Mouse (Mus musculus): ENCODE results near the gene Tlr2. TPM values are rescaled to one million over a fixed set of nuclear protein-coding genes. Genes with fewer than 3 reads are reported as not detected.
"Not testable (repeated sequence)": the region's sequence is repeated elsewhere in the genome, so short reads cannot be mapped to it uniquely, and the experiment has no call there.

Gene Tlr2
- polyA plus RNA-seq (2014; fragmentation: Nextera tagmentation; extraction: Ambion mirVana): 1.7 and 2.1 TPM in 2 replicates

DNA sequence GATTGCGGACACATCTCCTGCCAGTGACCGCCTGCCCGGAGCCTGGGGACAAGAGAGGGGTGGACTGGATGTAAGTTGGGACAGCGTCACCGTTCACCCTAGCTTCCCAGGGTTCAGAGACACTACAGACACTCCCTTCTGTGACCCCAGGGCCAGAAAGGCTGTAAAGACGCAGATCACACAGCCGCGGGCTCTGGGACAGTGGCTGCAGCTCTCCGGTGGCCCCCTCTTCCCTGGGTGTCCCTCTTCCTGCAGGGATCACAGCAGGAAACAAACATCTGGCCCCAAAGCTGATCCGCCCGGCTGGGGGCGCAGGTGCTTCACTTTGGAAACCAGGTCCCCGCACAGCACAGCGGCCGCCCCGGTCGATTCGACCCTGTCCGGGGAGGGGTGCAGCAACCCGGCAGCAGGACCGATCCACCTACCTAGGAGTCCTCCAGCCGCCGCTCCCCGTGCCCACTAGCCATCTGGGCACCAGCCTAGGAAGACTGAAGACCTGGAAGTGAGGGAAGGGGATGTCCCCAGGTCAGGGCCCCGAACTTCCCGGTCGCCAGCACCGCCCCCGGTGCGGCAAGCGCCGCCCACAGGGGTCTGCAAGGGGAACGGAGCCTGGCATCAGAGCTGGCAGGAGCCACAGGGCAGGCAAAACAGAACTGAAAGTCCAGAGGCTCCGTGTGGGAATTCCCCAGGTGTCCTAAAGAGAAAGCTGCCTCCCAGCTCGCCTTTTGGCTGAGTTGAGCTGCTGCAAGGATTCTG is at the start of gene Tlr2:
Tlr2 (minus strand) TSS at position 673 of the 756 bp plus-strand sequence.
- H3K4me3 ChIP-seq (ENCODE audit: low read depth, low read length): peak within 1 kb of the TSS; percentile 51
- peak; percentile 71 for ATAC-seq (ENCODE audit: insufficient read depth, low FRiP score, low TSS enrichment)
- H3K9me3 ChIP-seq (ENCODE audit: control insufficient read depth, low read length): no peaks in the 10 kb centered on the region
- peak within 1 kb of the TSS; percentile 61 for H3K9ac ChIP-seq (ENCODE audit: low read length)
- H3K4me2 ChIP-seq (ENCODE audit: low read depth): peak within 1 kb of the TSS; percentile 88
- no peaks in the 10 kb centered on the region for H3K36me3 ChIP-seq (ENCODE audit: control insufficient read depth, insufficient read depth, low read length)
- WGBS: under 1% methylated on average over 35 of the region's 35 CpGs
- H3K27ac ChIP-seq (ENCODE audit: low read depth, low read length): no peak within 1 kb of the TSS
- DNase-seq (ENCODE audit: low spot score): peak; percentile 62
- H3K27me3 ChIP-seq (ENCODE audit: control insufficient read depth, insufficient read depth, low read length): no peaks in the 10 kb centered on the region
- H3K4me1 ChIP-seq (ENCODE audit: control insufficient read depth, insufficient read depth, low read length): 0 out of 2 replicates have a peak, but pooled peaks cover 2% of the 10 kb centered on the region

DNA sequence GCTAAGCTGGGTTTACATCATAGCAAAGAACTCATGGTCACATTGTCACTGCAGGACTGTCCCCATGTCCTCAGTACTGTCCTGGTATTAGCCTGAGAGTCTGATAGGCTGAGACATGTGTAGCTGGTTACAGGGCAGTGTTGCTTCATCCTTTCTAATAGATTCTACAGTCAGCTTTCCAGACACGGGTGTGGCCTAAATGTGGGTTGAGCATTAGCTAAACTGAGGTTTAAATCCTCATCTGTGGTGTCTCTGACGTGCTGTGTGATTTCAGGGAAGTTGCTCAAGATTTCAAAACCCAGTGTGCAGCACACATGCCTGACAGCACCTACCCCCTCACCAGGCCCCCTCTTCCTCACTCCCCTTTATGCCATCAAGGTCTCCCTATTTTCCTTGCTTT is 43.6 kb upstream of the Tlr2 start:
- Histone ChIP-seq H3K9me3 (ENCODE audit: control insufficient read depth, low read length) (no peaks in the 10 kb centered on the region), H3K4me3 (ENCODE audit: low read depth, low read length) (no peak overlapping the region), H3K4me2 (ENCODE audit: low read depth) (no peak overlapping the region), H3K36me3 (ENCODE audit: control insufficient read depth, insufficient read depth, low read length) (no peaks in the 10 kb centered on the region), H3K27me3 (ENCODE audit: control insufficient read depth, insufficient read depth, low read length) (no peaks in the 10 kb centered on the region), H3K4me1 (ENCODE audit: control insufficient read depth, insufficient read depth, low read length) (no peaks in the 10 kb centered on the region), H3K9ac (ENCODE audit: low read length) (no peak overlapping the region), H3K27ac (ENCODE audit: low read depth, low read length) (no peak overlapping the region)
- ATAC-seq (ENCODE audit: insufficient read depth, low FRiP score, low TSS enrichment) (no peak), DNase-seq (ENCODE audit: low spot score) (no peak)
- 81% methylated on average over 2 of the region's 2 CpGs for WGBS

DNA sequence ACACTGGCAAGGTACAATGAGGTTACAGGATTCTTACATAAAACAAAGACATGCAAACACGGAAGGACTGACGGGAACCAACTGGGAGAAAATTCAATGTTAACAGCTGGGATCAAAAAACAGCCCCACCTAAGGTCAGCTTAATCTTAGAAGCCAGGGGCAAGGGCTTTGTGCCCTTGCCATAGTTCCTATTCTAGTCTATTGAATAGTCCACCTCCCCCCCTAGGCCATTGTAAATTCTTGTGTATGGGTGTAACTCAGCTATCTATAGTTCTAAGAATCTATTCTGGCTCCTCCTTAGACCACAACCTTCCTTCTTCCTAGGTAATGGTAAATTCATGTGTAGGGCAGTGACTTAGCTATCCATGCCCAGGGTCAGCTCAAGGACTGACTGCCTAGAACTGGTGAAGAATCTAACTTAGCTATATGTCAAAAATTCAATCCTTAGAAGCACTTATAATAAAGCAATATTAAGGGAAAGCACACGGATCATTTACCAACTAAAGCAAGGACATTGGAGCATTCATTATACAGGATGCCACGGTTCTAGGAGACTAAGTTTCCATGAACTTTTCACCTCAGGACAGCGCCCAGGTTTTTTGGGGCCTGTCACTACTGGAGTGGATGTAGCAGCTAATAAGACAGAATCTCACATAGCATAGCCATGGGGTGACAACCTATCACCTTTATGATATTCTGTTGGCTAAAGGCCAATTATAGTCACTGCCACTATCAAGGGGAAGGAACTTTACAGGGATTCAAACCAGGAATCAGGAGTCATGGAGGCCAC is 37.9 kb upstream of the Tlr2 start:
- not testable (repeated sequence) for H3K4me1 ChIP-seq (ENCODE audit: control insufficient read depth, insufficient read depth, low read length); H3K9ac ChIP-seq (ENCODE audit: low read length); H3K27me3 ChIP-seq (ENCODE audit: control insufficient read depth, insufficient read depth, low read length); H3K27ac ChIP-seq (ENCODE audit: low read depth, low read length); H3K36me3 ChIP-seq (ENCODE audit: control insufficient read depth, insufficient read depth, low read length); DNase-seq (ENCODE audit: low spot score); ATAC-seq (ENCODE audit: insufficient read depth, low FRiP score, low TSS enrichment); H3K4me3 ChIP-seq (ENCODE audit: low read depth, low read length); H3K4me2 ChIP-seq (ENCODE audit: low read depth); H3K9me3 ChIP-seq (ENCODE audit: control insufficient read depth, low read length)
- 83% methylated on average over 5 of the region's 5 CpGs for WGBS

DNA sequence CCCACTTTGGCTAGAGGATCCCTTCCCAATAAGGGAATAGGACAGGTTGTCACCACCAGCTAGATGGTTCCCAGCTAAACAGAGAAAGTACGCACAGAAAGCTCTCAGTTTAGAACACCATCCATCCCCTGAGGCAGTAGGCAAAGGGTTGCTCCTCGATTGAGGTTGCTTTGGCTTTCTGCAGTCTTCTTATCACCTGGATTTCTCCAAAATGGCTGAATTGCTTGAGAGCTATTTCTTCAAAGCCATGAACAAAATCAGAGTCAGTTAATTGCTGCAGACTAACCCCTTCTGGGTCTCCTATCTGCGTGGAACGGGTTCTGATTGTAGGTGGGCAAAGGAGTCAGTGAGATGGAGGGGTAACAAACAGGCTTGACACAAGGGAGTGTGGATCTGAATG is 37.2 kb upstream of the Tlr2 start:
- no peak overlapping the region for H3K9ac ChIP-seq (ENCODE audit: low read length)
- ATAC-seq (ENCODE audit: insufficient read depth, low FRiP score, low TSS enrichment) (no peak), DNase-seq (ENCODE audit: low spot score) (no peak)
- no peaks in the 10 kb centered on the region for H3K27me3 ChIP-seq (ENCODE audit: control insufficient read depth, insufficient read depth, low read length)
- H3K4me1 ChIP-seq (ENCODE audit: control insufficient read depth, insufficient read depth, low read length): no peaks in the 10 kb centered on the region
- no peak overlapping the region for H3K27ac ChIP-seq (ENCODE audit: low read depth, low read length)
- H3K36me3 ChIP-seq (ENCODE audit: control insufficient read depth, insufficient read depth, low read length): no peaks in the 10 kb centered on the region
- WGBS: 83% methylated on average over 4 of the region's 4 CpGs
- H3K9me3 ChIP-seq (ENCODE audit: control insufficient read depth, low read length): no peaks in the 10 kb centered on the region
- no peak overlapping the region for H3K4me2 ChIP-seq (ENCODE audit: low read depth)
- no peak overlapping the region for H3K4me3 ChIP-seq (ENCODE audit: low read depth, low read length)

GRCm38 (mm10) chr3:83876299-83876698 is 34.7 kb upstream of the Tlr2 start:
- WGBS: 49% methylated on average over 4 of the region's 4 CpGs
- DNase-seq (ENCODE audit: low spot score) (no peak), ATAC-seq (ENCODE audit: insufficient read depth, low FRiP score, low TSS enrichment) (no peak)
- no peaks in the 10 kb centered on the region for H3K36me3 ChIP-seq (ENCODE audit: control insufficient read depth, insufficient read depth, low read length)
- H3K9ac ChIP-seq (ENCODE audit: low read length): no peak overlapping the region
- H3K9me3 ChIP-seq (ENCODE audit: control insufficient read depth, low read length): no peaks in the 10 kb centered on the region
- H3K27me3 ChIP-seq (ENCODE audit: control insufficient read depth, insufficient read depth, low read length): no peaks in the 10 kb centered on the region
- no peak overlapping the region for H3K4me3 ChIP-seq (ENCODE audit: low read depth, low read length)
- H3K4me2 ChIP-seq (ENCODE audit: low read depth): no peak overlapping the region
- no peak overlapping the region for H3K27ac ChIP-seq (ENCODE audit: low read depth, low read length)
- no peaks in the 10 kb centered on the region for H3K4me1 ChIP-seq (ENCODE audit: control insufficient read depth, insufficient read depth, low read length)

DNA sequence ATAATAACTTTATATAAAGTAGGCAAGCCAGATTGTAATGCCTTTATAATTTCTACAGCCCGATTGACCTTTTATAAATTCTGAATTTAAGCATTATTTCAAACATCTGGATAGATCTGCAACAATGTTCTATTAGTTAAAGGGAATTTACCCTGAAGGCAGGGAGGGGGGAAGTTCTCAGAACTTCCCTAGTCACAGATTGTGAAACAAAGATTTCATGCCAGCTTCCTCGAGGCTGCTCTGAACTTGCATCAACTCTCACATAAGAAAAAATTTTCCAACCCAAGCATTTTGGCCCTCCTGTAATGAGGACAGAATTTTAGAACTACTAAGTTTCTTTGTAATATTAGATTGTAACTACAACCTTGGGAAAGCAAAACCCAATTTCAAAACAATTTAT is 33.5 kb upstream of the Tlr2 start:
- H3K27me3 ChIP-seq (ENCODE audit: control insufficient read depth, insufficient read depth, low read length); H3K4me1 ChIP-seq (ENCODE audit: control insufficient read depth, insufficient read depth, low read length); ATAC-seq (ENCODE audit: insufficient read depth, low FRiP score, low TSS enrichment); DNase-seq (ENCODE audit: low spot score); H3K9me3 ChIP-seq (ENCODE audit: control insufficient read depth, low read length); H3K27ac ChIP-seq (ENCODE audit: low read depth, low read length); H3K36me3 ChIP-seq (ENCODE audit: control insufficient read depth, insufficient read depth, low read length); H3K4me2 ChIP-seq (ENCODE audit: low read depth); H3K9ac ChIP-seq (ENCODE audit: low read length); H3K4me3 ChIP-seq (ENCODE audit: low read depth, low read length): not testable (repeated sequence)
- 90% methylated on average over 2 of the region's 2 CpGs for WGBS

GRCm38 (mm10) chr3:83872853-83873252 is 31.3 kb upstream of the Tlr2 start:
- not testable (repeated sequence) for H3K4me2 ChIP-seq (ENCODE audit: low read depth); H3K9ac ChIP-seq (ENCODE audit: low read length); H3K4me3 ChIP-seq (ENCODE audit: low read depth, low read length); DNase-seq (ENCODE audit: low spot score); ATAC-seq (ENCODE audit: insufficient read depth, low FRiP score, low TSS enrichment); H3K9me3 ChIP-seq (ENCODE audit: control insufficient read depth, low read length); H3K27me3 ChIP-seq (ENCODE audit: control insufficient read depth, insufficient read depth, low read length); H3K36me3 ChIP-seq (ENCODE audit: control insufficient read depth, insufficient read depth, low read length); H3K4me1 ChIP-seq (ENCODE audit: control insufficient read depth, insufficient read depth, low read length); H3K27ac ChIP-seq (ENCODE audit: low read depth, low read length)
- whole genome bisulfite sequencing: 93% methylated on average over 2 of the region's 2 CpGs

DNA sequence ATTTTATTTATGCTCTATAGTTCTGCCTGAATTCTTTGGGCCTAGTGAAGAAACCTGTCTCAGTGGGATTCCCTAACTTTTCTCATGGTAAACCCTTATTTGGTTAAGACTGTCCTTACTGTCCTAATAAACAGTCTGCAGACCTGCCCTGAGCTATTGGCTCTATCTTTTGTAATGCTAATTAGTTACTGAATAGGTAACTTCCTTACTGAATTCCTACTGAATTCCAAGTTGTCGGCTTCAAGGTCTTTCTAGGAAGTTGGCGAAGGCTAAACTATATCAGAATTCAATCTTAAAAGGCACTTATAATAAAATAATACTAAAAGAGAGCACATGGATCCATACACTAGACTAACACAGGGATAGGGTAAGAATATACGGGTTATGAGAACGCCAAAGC is 30.4 kb upstream of the Tlr2 start:
- not testable (repeated sequence) for H3K9me3 ChIP-seq (ENCODE audit: control insufficient read depth, low read length); H3K4me2 ChIP-seq (ENCODE audit: low read depth); H3K27me3 ChIP-seq (ENCODE audit: control insufficient read depth, insufficient read depth, low read length); H3K9ac ChIP-seq (ENCODE audit: low read length); DNase-seq (ENCODE audit: low spot score); H3K27ac ChIP-seq (ENCODE audit: low read depth, low read length); ATAC-seq (ENCODE audit: insufficient read depth, low FRiP score, low TSS enrichment); H3K36me3 ChIP-seq (ENCODE audit: control insufficient read depth, insufficient read depth, low read length); H3K4me3 ChIP-seq (ENCODE audit: low read depth, low read length); H3K4me1 ChIP-seq (ENCODE audit: control insufficient read depth, insufficient read depth, low read length)
- 93% methylated on average over 4 of the region's 4 CpGs for WGBS

GRCm38 (mm10) chr3:83871559-83871958 is 30.0 kb upstream of the Tlr2 start:
- H3K36me3 ChIP-seq (ENCODE audit: control insufficient read depth, insufficient read depth, low read length); H3K4me3 ChIP-seq (ENCODE audit: low read depth, low read length); H3K9me3 ChIP-seq (ENCODE audit: control insufficient read depth, low read length); ATAC-seq (ENCODE audit: insufficient read depth, low FRiP score, low TSS enrichment); H3K27me3 ChIP-seq (ENCODE audit: control insufficient read depth, insufficient read depth, low read length); H3K9ac ChIP-seq (ENCODE audit: low read length); H3K4me2 ChIP-seq (ENCODE audit: low read depth); H3K4me1 ChIP-seq (ENCODE audit: control insufficient read depth, insufficient read depth, low read length); DNase-seq (ENCODE audit: low spot score); H3K27ac ChIP-seq (ENCODE audit: low read depth, low read length): not testable (repeated sequence)
- 87% methylated on average over 7 of the region's 7 CpGs for WGBS
